Mouse (Mus musculus) liver, adult 2 months (tissue): ENCODE measurements around the gene Arnt2.

ENCODE experiments used
- CTCF ChIP-seq: fragments of 200-500 bp; IDR thresholded peaks from 2 replicates; pipeline ENCODE4 v1.5.1; 2011; ENCODE audit warnings: low read depth, low read length, control low read depth
- POLR2A ChIP-seq: fragments of 200-500 bp; IDR thresholded peaks from 2 replicates; pipeline ENCODE4 v1.6.1; 2011; ENCODE audit warnings: low read length, control low read depth; ENCODE audit not compliant: insufficient read depth; ENCODE audit errors: extremely low read depth

GRCm38 (mm10) chr7:84361086-84361684, 48.8 kb downstream of the Arnt2 start:
- TF ChIP-seq CTCF, result no peak
- TF ChIP-seq POLR2A, result no peak
